Mouse (Mus musculus) embryonic facial prominence, embryonic 14.5 days (tissue): ENCODE measurements at regions not wholly inside any gene's neighbourhood (a gene's known extent, or its start where the extent isn't known, plus 50 kb on each side); places are given as distances from the start of the nearest gene placed in this dataset.

Experiments used
- ATAC-seq: fragments of 200-750 bp; cut with Nextera tagmentation; 2 replicates; pipeline ENCODE4 v1.8.0; 2017; ENCODE audit warnings: low read depth, moderate number of reproducible peaks, moderate TSS enrichment
- DNase-seq: peaks from one replicate; pipeline ENCODE4 v3.0.0-alpha.2; 2015; ENCODE audit warnings: low spot score
- H3K27ac ChIP-seq: fragments of 300-500 bp; sonication (generic); replicated peaks from 2 replicates; pipeline ENCODE4 v1.5.1; 2014; ENCODE audit warnings: low read depth, mild to moderate bottlenecking, low read length, moderate library complexity
- H3K27me3 ChIP-seq: fragments of 300-500 bp; sonication (generic); replicated peaks from 2 replicates; pipeline ENCODE4 v1.6.1; 2014; ENCODE audit warnings: low read length; ENCODE audit not compliant: control insufficient read depth, insufficient read depth
- H3K36me3 ChIP-seq: fragments of 300-500 bp; sonication (generic); 2 replicates; pipeline ENCODE4 v1.6.1; 2014; ENCODE audit warnings: low read length, mixed read lengths; ENCODE audit not compliant: control insufficient read depth, insufficient read depth
- H3K4me1 ChIP-seq: fragments of 300-500 bp; sonication (generic); 2 replicates; pipeline ENCODE4 v1.6.1; 2014; ENCODE audit warnings: antibody characterized with exemption, low read length; ENCODE audit not compliant: control insufficient read depth, insufficient read depth
- H3K4me2 ChIP-seq: fragments of 300-500 bp; sonication (generic); 2 replicates; pipeline ENCODE4 v1.6.1; 2014; ENCODE audit warnings: low read depth, mild to moderate bottlenecking, low read length, moderate library complexity, mixed read lengths
- H3K4me3 ChIP-seq: fragments of 300-500 bp; sonication (generic); 2 replicates; pipeline ENCODE4 v1.5.1; 2014; ENCODE audit warnings: low read depth, mild to moderate bottlenecking, low read length
- H3K9ac ChIP-seq: fragments of 300-500 bp; sonication (generic); 2 replicates; pipeline ENCODE4 v1.6.1; 2014; ENCODE audit warnings: low read depth, mild to moderate bottlenecking, low read length, moderate library complexity, mixed read lengths
- H3K9me3 ChIP-seq: fragments of 300-500 bp; sonication (generic); 2 replicates; pipeline ENCODE4 v1.6.1; 2016; ENCODE audit warnings: low read length; ENCODE audit not compliant: control insufficient read depth
- WGBS: fragments of 180-500 bp; shearing (Covaris S2); extraction: QIAGEN DNeasy Blood & Tissue Kit; methylation state at CpG from one replicate; pipeline ENCODE4 v1.1.7; 2014; 5-methylcytosine and 5-hydroxymethylcytosine counted together

GRCm38 (mm10) chr3:35473351-35473750 lies 280.6 kb upstream of the Atp11b start:
- DNase-seq, result no peak
- Histone ChIP-seq H3K4me2 (no peak overlapping the region), H3K27me3 (no peaks in the 10 kb centered on the region), H3K27ac (no peak overlapping the region), H3K4me1 (peaks cover 6% of the 10 kb centered on the region), H3K36me3 (no peaks in the 10 kb centered on the region), H3K9ac (no peak overlapping the region), H3K4me3 (no peak overlapping the region), H3K9me3 (no peaks in the 10 kb centered on the region)
- WGBS, result 81% methylated on average over 7 of the region's 7 CpGs
- no peak for ATAC-seq

GRCm38 (mm10) chr3:35474361-35474760 lies 279.5 kb upstream of the Atp11b start:
- H3K36me3 ChIP-seq, result no peaks in the 10 kb centered on the region
- no peaks in the 10 kb centered on the region for H3K9me3 ChIP-seq
- H3K4me3 ChIP-seq, result no peak overlapping the region
- peaks cover 6% of the 10 kb centered on the region for H3K4me1 ChIP-seq
- ATAC-seq (no peak), DNase-seq (peak; percentile 37)
- no peak overlapping the region for H3K9ac ChIP-seq
- no peak overlapping the region for H3K4me2 ChIP-seq
- 22% methylated on average over 6 of the region's 6 CpGs for WGBS
- H3K27ac ChIP-seq, result no peak overlapping the region
- no peaks in the 10 kb centered on the region for H3K27me3 ChIP-seq

- peak; percentile 53 for DNase-seq
- no peak for ATAC-seq
- H3K4me3 ChIP-seq, result no peak overlapping the region
- H3K27ac ChIP-seq, result no peak overlapping the region
- no peaks in the 10 kb centered on the region for H3K9me3 ChIP-seq
- H3K9ac ChIP-seq, result no peak overlapping the region
- H3K27me3 ChIP-seq, result no peaks in the 10 kb centered on the region; the same call in 1 of the 2 replicates
- 75% methylated on average over 7 of the region's 7 CpGs for WGBS
- H3K4me2 ChIP-seq, result no peak overlapping the region
- peaks cover 6% of the 10 kb centered on the region for H3K4me1 ChIP-seq
- no peaks in the 10 kb centered on the region for H3K36me3 ChIP-seq
These were observed 278.6 kb upstream of the Atp11b start for GRCm38 (mm10) chr3:35475326-35475725.

- Histone ChIP-seq H3K4me2 (no peak overlapping the region), H3K27me3 (peaks cover 14% of the 10 kb centered on the region), H3K4me3 (no peak overlapping the region), H3K4me1 (no peaks in the 10 kb centered on the region), H3K36me3 (no peaks in the 10 kb centered on the region), H3K9ac (no peak overlapping the region), H3K9me3 (no peaks in the 10 kb centered on the region), H3K27ac (no peak overlapping the region)
- ATAC-seq (no peak), DNase-seq (no peak)
- WGBS, result 59% methylated on average over 18 of the region's 18 CpGs
These were observed 272.9 kb upstream of the Atp11b start for GRCm38 (mm10) chr3:35480714-35481695.

GRCm38 (mm10) chr3:35481841-35482240 lies 272.1 kb upstream of the Atp11b start:
- no peaks in the 10 kb centered on the region for H3K4me1 ChIP-seq
- peak overlapping the region; percentile 28; the same call in 1 of the 2 replicates for H3K4me2 ChIP-seq
- 28% methylated on average over 11 of the region's 11 CpGs for WGBS
- H3K27me3 ChIP-seq, result peaks cover 14% of the 10 kb centered on the region
- DNase-seq (no peak), ATAC-seq (no peak)
- no peak overlapping the region for H3K27ac ChIP-seq
- no peaks in the 10 kb centered on the region for H3K9me3 ChIP-seq
- no peak overlapping the region for H3K9ac ChIP-seq
- no peak overlapping the region for H3K4me3 ChIP-seq
- no peaks in the 10 kb centered on the region for H3K36me3 ChIP-seq

- H3K4me3 ChIP-seq, result no peak overlapping the region
- H3K9me3 ChIP-seq, result no peaks in the 10 kb centered on the region
- DNase-seq (peak; percentile 79), ATAC-seq (peak; percentile 60; the same call in 1 of the 2 replicates)
- peak overlapping the region; percentile 28; the same call in 1 of the 2 replicates for H3K4me2 ChIP-seq
- H3K27ac ChIP-seq, result no peak overlapping the region
- no peak overlapping the region for H3K9ac ChIP-seq
- H3K36me3 ChIP-seq, result no peaks in the 10 kb centered on the region
- 3% methylated on average over 6 of the region's 6 CpGs for WGBS
- H3K4me1 ChIP-seq, result no peaks in the 10 kb centered on the region
- H3K27me3 ChIP-seq, result peaks cover 14% of the 10 kb centered on the region
These were observed 271.6 kb upstream of the Atp11b start for GRCm38 (mm10) chr3:35482296-35482695.

GRCm38 (mm10) chr3:35482759-35483158 lies 271.1 kb upstream of the Atp11b start:
- no peak overlapping the region for H3K4me3 ChIP-seq
- H3K27ac ChIP-seq, result no peak overlapping the region
- WGBS, result 69% methylated on average over 10 of the region's 10 CpGs
- no peak overlapping the region for H3K9ac ChIP-seq
- peaks cover 14% of the 10 kb centered on the region for H3K27me3 ChIP-seq
- no peaks in the 10 kb centered on the region for H3K9me3 ChIP-seq
- H3K4me2 ChIP-seq, result no peak overlapping the region
- DNase-seq, result no peak
- no peaks in the 10 kb centered on the region for H3K36me3 ChIP-seq
- no peak for ATAC-seq
- no peaks in the 10 kb centered on the region for H3K4me1 ChIP-seq

GRCm38 (mm10) chr3:35496027-35496824 lies 257.7 kb upstream of the Atp11b start:
- Histone ChIP-seq H3K27me3 (no peaks in the 10 kb centered on the region), H3K9me3 (no peaks in the 10 kb centered on the region), H3K9ac (no peak overlapping the region), H3K27ac (no peak overlapping the region), H3K4me1 (no peaks in the 10 kb centered on the region), H3K4me3 (no peak overlapping the region), H3K4me2 (no peak overlapping the region), H3K36me3 (no peaks in the 10 kb centered on the region)
- ATAC-seq, result no peak
- DNase-seq, result no peak
- 80% methylated on average over 9 of the region's 9 CpGs for WGBS
